ENCODE assay signal across 30 mouse cellular contexts in the genomic region with DNA sequence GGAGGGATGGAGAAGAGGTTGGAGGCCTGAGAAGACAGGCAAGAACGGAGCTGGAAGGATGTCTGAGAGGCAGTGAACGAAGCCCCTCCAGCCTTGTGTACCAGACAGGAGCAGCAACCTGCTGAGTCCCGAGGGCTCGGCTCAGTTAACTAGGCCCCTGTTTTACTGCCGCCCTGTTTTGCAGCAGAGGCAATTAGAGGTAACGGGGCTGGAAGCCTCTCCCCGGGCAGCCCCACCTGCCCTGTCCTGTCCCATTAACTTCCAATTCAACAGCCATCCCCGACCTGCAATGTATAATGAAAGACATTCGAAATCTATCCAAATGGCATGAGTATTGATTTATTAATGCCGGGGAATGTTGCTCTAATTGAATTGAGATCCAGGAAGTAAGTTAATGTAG.
DNase-seq lines count a peak whose midpoint lies in the region; ATAC-seq lines count a peak whose summit lies in the region.
"Had no signal": no experiment of that assay in that cellular context is flagged by ENCODE, and none has a peak within 500 bp of the region (broad histone marks: within the 10 kb centered on the region; RNA-seq: fewer than 3 reads in every experiment).

No protein-coding gene starts in this region.

- H3K27me3 ChIP-seq in hindbrain, embryonic 15.5 days, result no peaks in the 10 kb centered on the region
- H3K27me3 ChIP-seq in hindbrain, embryonic 16.5 days (replicated peaks; ENCODE audit: control insufficient read depth, insufficient read depth, low read length), result no peaks in the 10 kb centered on the region
- no peaks in the 10 kb centered on the region for H3K27me3 ChIP-seq in limb, embryonic 11.5 days (ENCODE audit: control insufficient read depth, insufficient read depth, low read length)
- H3K27me3 ChIP-seq: embryonic facial prominence, embryonic 15.5 days; forebrain, embryonic 13.5 days; hindbrain, embryonic 12.5 days; liver, embryonic 12.5 days had no signal

- 46% methylated on average over 10 of the region's 10 CpGs for WGBS in hindbrain, embryonic 15.5 days
- 51% methylated on average over 10 of the region's 10 CpGs for WGBS in hindbrain, embryonic 16.5 days
- WGBS in limb, embryonic 11.5 days, result 12% methylated on average over 10 of the region's 10 CpGs

- no peaks in the 10 kb centered on the region for H3K9me3 ChIP-seq in hindbrain, embryonic 15.5 days
- peaks cover 3% of the 10 kb centered on the region for H3K9me3 ChIP-seq in hindbrain, embryonic 16.5 days (ENCODE audit: control insufficient read depth, low read length)
- H3K9me3 ChIP-seq in limb, embryonic 11.5 days (ENCODE audit: control insufficient read depth, low read length), result no peaks in the 10 kb centered on the region; the same call in 1 of the 2 replicates
- H3K9me3 ChIP-seq: embryonic facial prominence, embryonic 15.5 days; heart, embryonic 10.5 days; heart, embryonic 15.5 days had no signal

- no peaks in the 10 kb centered on the region for H3K36me3 ChIP-seq in hindbrain, embryonic 15.5 days
- H3K36me3 ChIP-seq in hindbrain, embryonic 16.5 days (ENCODE audit: control insufficient read depth, insufficient read depth, low read length), result no peaks in the 10 kb centered on the region
- H3K36me3 ChIP-seq in limb, embryonic 11.5 days (ENCODE audit: control insufficient read depth, insufficient read depth, low read length), result no peaks in the 10 kb centered on the region
- H3K36me3 ChIP-seq: embryonic facial prominence, embryonic 10.5 days; embryonic facial prominence, embryonic 15.5 days; heart, embryonic 10.5 days; heart, embryonic 15.5 days; hindbrain, embryonic 12.5 days; liver, embryonic 12.5 days had no signal

- H3K4me3 ChIP-seq in hindbrain, embryonic 15.5 days, result no peak overlapping the region
- H3K4me3 ChIP-seq in hindbrain, embryonic 16.5 days (ENCODE audit: low read length), result no peak overlapping the region
- H3K4me3 ChIP-seq in limb, embryonic 11.5 days (ENCODE audit: low read depth, low read length), result no peak overlapping the region
- H3K4me3 ChIP-seq: embryonic facial prominence, embryonic 10.5 days; embryonic facial prominence, embryonic 15.5 days; forebrain, embryonic 13.5 days; heart, embryonic 10.5 days; heart, embryonic 15.5 days; hindbrain, embryonic 12.5 days; liver, embryonic 12.5 days had no signal

- H3K9ac ChIP-seq in hindbrain, embryonic 15.5 days, result no peak overlapping the region
- no peak overlapping the region for H3K9ac ChIP-seq in hindbrain, embryonic 16.5 days (ENCODE audit: low read depth, low read length)
- no peak overlapping the region for H3K9ac ChIP-seq in limb, embryonic 11.5 days (ENCODE audit: low read length)
- H3K9ac ChIP-seq: embryonic facial prominence, embryonic 15.5 days; forebrain, embryonic 13.5 days; heart, embryonic 15.5 days; hindbrain, embryonic 12.5 days; liver, embryonic 12.5 days; liver, postnatal 0 days had no signal

- peak; percentile 63; the same call in 1 of the 2 replicates for ATAC-seq in hindbrain, embryonic 15.5 days (ENCODE audit: low FRiP score, low read depth)
- no peak; the same call in 1 of the 2 replicates for ATAC-seq in hindbrain, embryonic 16.5 days
- ATAC-seq in limb, embryonic 11.5 days (ENCODE audit: insufficient number of reproducible peaks, low FRiP score, low TSS enrichment, low read depth), result no peak
- no peak for ATAC-seq in erythroblast, adult 5-6 weeks (replicated peaks; ENCODE audit: low FRiP score, poor library complexity, severe bottlenecking)
- ATAC-seq: CD4-positive, CD25-positive, alpha-beta regulatory T cell, adult 4 months; forebrain, embryonic 13.5 days; intestine, embryonic 16.5 days; liver, embryonic 12.5 days; liver, postnatal 0 days had no signal

- H3K4me2 ChIP-seq in hindbrain, embryonic 15.5 days, result no peak overlapping the region
- no peak overlapping the region for H3K4me2 ChIP-seq in hindbrain, embryonic 16.5 days (ENCODE audit: low read length)
- no peak overlapping the region for H3K4me2 ChIP-seq in limb, embryonic 11.5 days (ENCODE audit: low read depth, severe bottlenecking)
- H3K4me2 ChIP-seq: embryonic facial prominence, embryonic 15.5 days; forebrain, embryonic 13.5 days; heart, embryonic 15.5 days; hindbrain, embryonic 12.5 days; liver, embryonic 12.5 days had no signal

- peak; percentile 29 for DNase-seq in retina, embryonic 14.5 days (ENCODE audit: low spot score)
- no peak for DNase-seq in retina, postnatal 1 day
- peak; percentile 72 for DNase-seq in limb, embryonic 11.5 days (ENCODE audit: low spot score)
- no peak for DNase-seq in testis, postnatal 14 days (ENCODE audit: low spot score)
- DNase-seq: adrenal gland, postnatal 25 days; cerebellum, adult 18-20 months; cerebellum, postnatal 10 days; gastrocnemius, postnatal 25 days; heart, adult 11 months; kidney, adult 8-10 months; kidney, postnatal 14 days; layer of hippocampus, adult 9-11 months; liver, postnatal 0 days; right cerebral cortex, postnatal 4 days; thymus, adult 2 months; thymus, postnatal 36 days had no signal

- no peak overlapping the region for H3K27ac ChIP-seq in hindbrain, embryonic 15.5 days (replicated peaks)
- no peak overlapping the region for H3K27ac ChIP-seq in hindbrain, embryonic 16.5 days (ENCODE audit: low read depth, low read length)
- H3K27ac ChIP-seq in limb, embryonic 11.5 days (replicated peaks; ENCODE audit: low read depth, low read length), result no peak overlapping the region
- H3K27ac ChIP-seq: embryonic facial prominence, embryonic 10.5 days; embryonic facial prominence, embryonic 15.5 days; forebrain, embryonic 13.5 days; heart, embryonic 10.5 days; heart, embryonic 15.5 days; hindbrain, embryonic 12.5 days; liver, embryonic 12.5 days; macrophage; stomach, postnatal 0 days had no signal

- no peaks in the 10 kb centered on the region for H3K4me1 ChIP-seq in hindbrain, embryonic 15.5 days (replicated peaks)
- H3K4me1 ChIP-seq in hindbrain, embryonic 16.5 days (ENCODE audit: control insufficient read depth, insufficient read depth, low read depth, low read length), result no peaks in the 10 kb centered on the region
- H3K4me1 ChIP-seq in limb, embryonic 11.5 days (ENCODE audit: control insufficient read depth, insufficient read depth, low read length), result 0 out of 2 replicates have a peak, but pooled peaks cover 2% of the 10 kb centered on the region
- H3K4me1 ChIP-seq: embryonic facial prominence, embryonic 10.5 days; forebrain, embryonic 13.5 days; heart, embryonic 15.5 days had no signal

Comparison
In these comparisons a context has a peak if more than half of its experiments do, and no peak if none do; other contexts are left out.
1. DNase-seq: peak in retina, embryonic 14.5 days (single experiment) and limb, embryonic 11.5 days (single experiment); none in retina, postnatal 1 day (single experiment) and testis, postnatal 14 days (single experiment).